In the genomic region with DNA sequence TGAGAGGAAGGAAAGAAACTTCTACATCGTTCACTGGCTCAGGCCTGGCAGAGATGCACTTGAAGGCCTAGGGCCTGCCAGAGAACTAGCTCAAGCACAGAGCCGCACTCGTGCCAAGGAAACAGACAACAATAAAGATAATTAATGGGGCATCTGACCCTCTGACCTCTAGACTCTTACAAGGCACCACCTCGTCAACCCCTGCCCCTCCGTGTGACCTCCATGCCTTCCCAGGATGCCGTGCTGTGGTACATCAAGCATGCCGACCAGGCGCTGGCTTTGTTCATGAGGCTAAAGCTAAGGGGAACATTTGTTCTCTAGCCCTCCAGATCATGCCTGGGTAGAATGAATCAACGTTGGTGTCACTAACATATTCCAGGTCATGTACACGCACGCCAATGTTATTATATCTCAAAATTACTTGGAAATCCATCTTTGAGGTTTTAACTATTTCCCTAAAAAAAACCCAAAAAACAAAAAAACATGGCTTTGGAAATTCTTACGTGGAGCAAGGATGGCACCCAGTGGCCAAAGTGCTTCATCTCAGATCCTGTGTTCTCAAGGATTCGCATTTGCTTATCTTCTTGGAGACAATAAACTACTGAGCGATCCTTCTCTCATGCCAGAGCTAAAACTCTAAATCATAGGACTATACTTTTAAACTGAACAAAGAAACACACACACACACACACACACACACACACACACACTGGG, we compare ENCODE assay signal across 9 mouse cellular contexts.
A peak's percentile ranks its signal among the peaks of the same experiment; 100 is the strongest.
DNase-seq lines count a peak whose midpoint lies in the region; ATAC-seq lines count a peak whose summit lies in the region.
"Had no signal": no experiment of that assay in that cellular context is flagged by ENCODE, and none has a peak within 500 bp of the region (broad histone marks: within the 10 kb centered on the region; RNA-seq: fewer than 3 reads in every experiment).

No protein-coding gene starts in this region.

- no peak overlapping the region for H3K4me3 ChIP-seq in kidney, embryonic 16.5 days (ENCODE audit: low read length)
- H3K4me3 ChIP-seq: forebrain, embryonic 13.5 days had no signal

- 0 out of 2 replicates have a peak overlapping the region, but pooled peaks have one; percentile 28 for H3K9ac ChIP-seq in kidney, embryonic 16.5 days (replicated peaks; ENCODE audit: low read length)
- H3K9ac ChIP-seq: forebrain, embryonic 13.5 days had no signal

- no peaks in the 10 kb centered on the region for H3K9me3 ChIP-seq in kidney, embryonic 16.5 days (ENCODE audit: low read length)
- H3K9me3 ChIP-seq: forebrain, embryonic 13.5 days had no signal

- H3K36me3 ChIP-seq in kidney, embryonic 16.5 days (ENCODE audit: insufficient read depth, low read length), result no peaks in the 10 kb centered on the region

- no peaks in the 10 kb centered on the region for H3K27me3 ChIP-seq in kidney, embryonic 16.5 days (ENCODE audit: insufficient read depth, low read length)
- H3K27me3 ChIP-seq: forebrain, embryonic 13.5 days had no signal

- no peak overlapping the region for H3K4me2 ChIP-seq in kidney, embryonic 16.5 days (replicated peaks; ENCODE audit: low read depth, low read length)
- H3K4me2 ChIP-seq: forebrain, embryonic 13.5 days had no signal

- peaks cover 31% of the 10 kb centered on the region for H3K4me1 ChIP-seq in kidney, embryonic 16.5 days (ENCODE audit: insufficient read depth, low read length)
- H3K4me1 ChIP-seq: forebrain, embryonic 13.5 days had no signal

- 19% methylated on average over 14 of the region's 14 CpGs for WGBS in kidney, embryonic 16.5 days

- peak; percentile 17 to 69 for DNase-seq in adrenal gland, adult (ENCODE audit: inconsistent age in 2 of 2, low spot score in 1 of 2)
- no peak for DNase-seq in adrenal gland, adult 8-10 months
- no peak for DNase-seq in kidney, adult 11 months
- peak; percentile 82 for DNase-seq in embryo, embryonic 9.5 days (ENCODE audit: extremely low spot score)
- DNase-seq in lung, postnatal 36 days, result peak; percentile 24
- no peak for DNase-seq in urinary bladder, postnatal 10 days (ENCODE audit: low spot score)
- DNase-seq in cerebellum, adult 18-20 months, result no peak

- H3K27ac ChIP-seq in kidney, embryonic 16.5 days (ENCODE audit: low read length), result peak overlapping the region; percentile 40; the same call in 1 of the 2 replicates
- H3K27ac ChIP-seq: forebrain, embryonic 13.5 days had no signal

- ATAC-seq in kidney, embryonic 16.5 days (ENCODE audit: low FRiP score, low TSS enrichment), result no peak
- ATAC-seq: forebrain, embryonic 13.5 days had no signal

Comparison
In these comparisons a context has a peak if more than half of its experiments do, and no peak if none do; other contexts are left out.
1. DNase-seq: peak in adrenal gland, adult (2 of 2), embryo, embryonic 9.5 days (single experiment) and lung, postnatal 36 days (single experiment); none in adrenal gland, adult 8-10 months (single experiment), kidney, adult 11 months (single experiment), urinary bladder, postnatal 10 days (single experiment) and cerebellum, adult 18-20 months (0 of 2).